Mouse (Mus musculus): ENCODE data around the gene Arsg. TPM values are rescaled to one million over a fixed set of nuclear protein-coding genes. Genes with fewer than 3 reads are reported as not detected.

Arsg gene
- polyA plus RNA-seq, 1 experiment from 2014 or later, result 6.5 TPM

DNA sequence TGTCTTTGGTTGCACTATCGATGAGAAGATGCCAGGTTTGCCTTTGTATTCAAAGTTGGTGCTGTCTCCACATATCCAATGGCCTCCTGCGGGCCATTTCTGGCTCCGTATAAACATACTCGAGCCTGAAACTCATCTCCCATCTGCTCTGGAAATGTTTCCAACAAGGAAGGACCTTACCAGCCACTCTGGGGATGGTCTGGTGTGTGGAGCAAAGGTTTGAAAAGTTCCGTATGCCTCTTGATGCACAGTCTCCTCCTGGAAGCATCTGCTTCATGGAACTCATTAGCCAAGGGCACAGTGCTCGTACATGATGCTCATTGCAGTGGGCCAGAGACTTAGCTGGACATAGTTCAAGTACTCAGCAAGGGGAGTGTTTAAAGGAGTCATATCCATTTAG, 62.8 kb downstream of the Arsg start:
- Histone ChIP-seq H3K36me3 (ENCODE audit: insufficient read depth, low read length) (no peaks in the 10 kb centered on the region), H3K27me3 (ENCODE audit: insufficient read depth, low read length) (0 out of 2 replicates have a peak, but pooled peaks cover 2% of the 10 kb centered on the region), H3K9ac (replicated peaks; ENCODE audit: low read length) (no peak overlapping the region), H3K4me1 (ENCODE audit: insufficient read depth, low read length) (peaks cover 8% of the 10 kb centered on the region), H3K9me3 (ENCODE audit: low read length) (no peaks in the 10 kb centered on the region), H3K4me2 (replicated peaks; ENCODE audit: low read depth, low read length) (no peak overlapping the region), H3K27ac (ENCODE audit: low read length) (no peak overlapping the region), H3K4me3 (ENCODE audit: low read length) (no peak overlapping the region)
- WGBS, result 91% methylated on average over 6 of the region's 6 CpGs
- no peak for ATAC-seq (ENCODE audit: low FRiP score, low TSS enrichment)

DNA sequence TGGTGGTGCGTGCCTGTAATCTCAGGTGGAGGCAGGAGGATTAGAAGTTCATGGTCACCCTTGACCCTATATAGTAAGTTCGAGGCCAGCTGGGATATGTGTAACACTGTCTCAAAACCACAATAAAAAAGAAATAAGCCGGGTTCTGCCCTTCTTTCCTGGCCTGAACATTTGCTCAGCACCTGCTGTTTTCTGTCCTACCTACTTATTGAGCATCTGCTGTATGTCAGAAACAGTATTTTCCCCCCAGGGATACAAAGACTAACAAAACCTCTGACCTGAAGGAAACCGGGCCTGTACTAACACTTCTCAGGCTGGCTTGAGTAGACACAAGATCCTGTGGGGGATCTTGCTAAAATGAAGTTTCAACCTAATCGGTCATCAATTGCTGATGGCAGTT, 63.8 kb downstream of the Arsg start:
- Histone ChIP-seq H3K27me3 (ENCODE audit: insufficient read depth, low read length) (0 out of 2 replicates have a peak, but pooled peaks cover 2% of the 10 kb centered on the region), H3K27ac (ENCODE audit: low read length) (no peak overlapping the region), H3K4me1 (ENCODE audit: insufficient read depth, low read length) (peaks cover 8% of the 10 kb centered on the region), H3K9me3 (ENCODE audit: low read length) (no peaks in the 10 kb centered on the region), H3K9ac (replicated peaks; ENCODE audit: low read length) (no peak overlapping the region), H3K4me2 (replicated peaks; ENCODE audit: low read depth, low read length) (no peak overlapping the region), H3K4me3 (ENCODE audit: low read length) (no peak overlapping the region), H3K36me3 (ENCODE audit: insufficient read depth, low read length) (no peaks in the 10 kb centered on the region)
- ATAC-seq (ENCODE audit: low FRiP score, low TSS enrichment), result no peak
- WGBS, result 37% methylated on average over 5 of the region's 5 CpGs

DNA sequence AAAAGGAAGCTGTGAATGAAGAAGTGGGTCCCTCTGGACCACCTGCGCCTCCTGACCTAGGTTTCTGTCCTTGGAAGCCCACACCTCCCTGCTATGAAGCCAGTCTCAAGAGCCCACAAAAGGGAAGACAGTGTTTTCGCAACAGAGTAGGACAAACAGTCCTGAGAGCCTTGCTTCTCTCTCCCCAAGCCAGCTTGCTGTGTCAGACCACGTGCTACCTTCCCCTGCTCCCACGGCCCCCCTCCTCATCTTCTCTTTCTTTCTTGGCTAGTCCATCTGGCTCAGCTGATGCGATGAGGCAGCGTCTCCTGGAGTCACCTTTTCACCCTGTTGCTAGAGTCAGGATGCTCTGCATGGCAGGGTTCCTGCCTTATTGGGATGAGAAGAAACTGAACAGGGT, 66.1 kb downstream of the Arsg start:
- 52% methylated on average over 6 of the region's 6 CpGs for WGBS
- ATAC-seq (ENCODE audit: low FRiP score, low TSS enrichment), result no peak
- no peak overlapping the region; the same call in 1 of the 2 replicates for H3K9ac ChIP-seq (replicated peaks; ENCODE audit: low read length)

DNA sequence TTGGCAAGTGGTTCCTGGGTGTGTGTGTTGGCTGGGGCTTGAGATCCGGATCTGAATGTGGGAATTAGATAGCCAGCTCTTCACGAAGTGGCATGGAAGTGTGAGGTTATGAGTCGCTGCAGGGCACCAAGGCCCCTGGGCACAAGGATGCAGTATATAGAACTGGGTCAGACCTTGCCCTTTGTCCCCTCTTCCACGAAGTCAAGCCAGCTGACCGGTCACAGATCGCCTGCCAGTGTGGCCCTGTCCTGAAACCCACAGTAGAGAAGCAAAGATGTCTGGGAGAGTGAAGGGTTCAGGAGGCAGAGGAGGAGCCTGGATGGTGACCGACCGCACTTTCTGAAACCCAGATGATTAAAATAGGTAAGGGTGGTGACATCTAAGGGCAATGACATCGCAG, 70.3 kb downstream of the Arsg start:
- no peak for ATAC-seq (ENCODE audit: low FRiP score, low TSS enrichment)
- peaks cover 39% of the 10 kb centered on the region for H3K4me1 ChIP-seq (ENCODE audit: insufficient read depth, low read length)
- no peak overlapping the region for H3K4me3 ChIP-seq (ENCODE audit: low read length)
- H3K9ac ChIP-seq (replicated peaks; ENCODE audit: low read length), result no peak overlapping the region
- H3K36me3 ChIP-seq (ENCODE audit: insufficient read depth, low read length), result no peaks in the 10 kb centered on the region
- H3K9me3 ChIP-seq (ENCODE audit: low read length), result no peaks in the 10 kb centered on the region
- WGBS, result 65% methylated on average over 9 of the region's 9 CpGs
- H3K4me2 ChIP-seq (replicated peaks; ENCODE audit: low read depth, low read length), result no peak overlapping the region
- no peak overlapping the region for H3K27ac ChIP-seq (ENCODE audit: low read length)
- 0 out of 2 replicates have a peak, but pooled peaks cover 2% of the 10 kb centered on the region for H3K27me3 ChIP-seq (ENCODE audit: insufficient read depth, low read length)

More for the DNA sequence above, 66.1 kb downstream of the Arsg start:
- Histone ChIP-seq H3K36me3 (ENCODE audit: insufficient read depth, low read length) (no peaks in the 10 kb centered on the region), H3K9me3 (ENCODE audit: low read length) (no peaks in the 10 kb centered on the region), H3K4me1 (ENCODE audit: insufficient read depth, low read length) (peaks cover 15% of the 10 kb centered on the region), H3K4me2 (replicated peaks; ENCODE audit: low read depth, low read length) (no peak overlapping the region), H3K27ac (ENCODE audit: low read length) (no peak overlapping the region), H3K4me3 (ENCODE audit: low read length) (no peak overlapping the region), H3K27me3 (ENCODE audit: insufficient read depth, low read length) (0 out of 2 replicates have a peak, but pooled peaks cover 2% of the 10 kb centered on the region)

DNA sequence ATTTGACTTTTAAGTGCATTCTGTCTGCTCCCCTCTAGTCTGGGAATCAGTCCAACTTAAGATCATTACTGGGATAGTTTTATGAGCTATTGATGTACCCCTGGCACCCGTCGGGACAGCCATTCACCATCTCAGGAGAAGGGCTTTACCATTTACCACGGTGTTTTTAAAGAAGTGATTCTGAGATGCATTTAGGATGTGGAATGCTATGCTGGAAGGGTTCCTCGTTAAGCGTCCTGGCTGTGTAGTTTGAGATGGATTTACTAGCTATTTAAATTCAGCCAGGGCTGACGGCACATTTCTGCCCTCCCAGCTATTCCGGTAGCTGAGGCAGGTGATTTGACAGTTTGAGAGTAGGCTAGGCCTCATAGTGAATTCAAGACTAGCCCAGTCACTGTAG, 71.3 kb downstream of the Arsg start:
- Histone ChIP-seq H3K4me2 (replicated peaks; ENCODE audit: low read depth, low read length) (no peak overlapping the region), H3K9me3 (ENCODE audit: low read length) (no peaks in the 10 kb centered on the region), H3K4me3 (ENCODE audit: low read length) (no peak overlapping the region), H3K27ac (ENCODE audit: low read length) (peak overlapping the region; percentile 3; the same call in 1 of the 2 replicates), H3K4me1 (ENCODE audit: insufficient read depth, low read length) (peaks cover 31% of the 10 kb centered on the region), H3K9ac (replicated peaks; ENCODE audit: low read length) (no peak overlapping the region), H3K27me3 (ENCODE audit: insufficient read depth, low read length) (no peaks in the 10 kb centered on the region), H3K36me3 (ENCODE audit: insufficient read depth, low read length) (no peaks in the 10 kb centered on the region)
- WGBS, result 36% methylated on average over 7 of the region's 7 CpGs
- no peak for ATAC-seq (ENCODE audit: low FRiP score, low TSS enrichment)

DNA sequence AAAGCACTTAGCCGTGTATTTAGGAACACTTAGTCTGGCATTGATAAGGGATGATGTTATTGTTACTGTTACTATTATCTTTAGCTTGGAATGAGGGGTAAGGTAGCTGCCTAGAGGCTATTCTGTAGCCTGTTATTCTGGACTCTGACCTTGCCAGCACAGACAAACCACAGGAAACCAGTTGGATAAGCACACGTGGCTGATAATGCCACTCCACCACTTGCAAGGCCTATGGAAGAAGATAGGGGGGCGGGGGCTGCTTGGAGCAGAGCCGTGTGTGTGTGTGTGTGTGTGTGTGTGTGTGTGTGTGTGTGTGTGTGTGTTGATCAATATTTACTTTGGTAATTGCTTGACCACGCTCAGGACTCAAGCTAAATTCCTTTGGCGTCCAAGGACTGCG, 72.1 kb downstream of the Arsg start:
- WGBS, result 30% methylated on average over 7 of the region's 7 CpGs
- peak; percentile 36 for ATAC-seq (ENCODE audit: low FRiP score, low TSS enrichment)

DNA sequence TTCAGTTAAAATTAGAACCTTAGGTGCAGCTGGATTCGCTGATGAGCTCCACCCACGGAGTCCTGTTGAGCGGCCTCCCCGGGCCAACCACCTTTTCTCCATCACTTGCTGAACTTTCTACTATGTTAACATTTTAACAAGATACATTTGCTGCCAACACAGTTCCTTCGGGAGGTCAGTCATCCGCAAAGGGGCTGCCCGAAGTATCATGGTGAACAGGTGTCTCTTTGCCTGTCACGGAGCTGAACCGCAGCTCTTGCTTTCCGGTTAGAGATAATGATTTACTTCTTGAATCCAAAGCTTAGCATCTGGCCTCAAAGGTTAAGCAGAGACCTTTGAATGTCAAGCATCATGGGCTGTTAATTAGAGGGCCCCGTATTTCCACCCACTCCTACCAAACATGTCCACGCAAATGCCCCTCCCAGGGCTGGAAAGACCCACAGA, 72.5 kb downstream of the Arsg start:
- no peaks in the 10 kb centered on the region for H3K27me3 ChIP-seq (ENCODE audit: insufficient read depth, low read length)
- no peak overlapping the region for H3K4me3 ChIP-seq (ENCODE audit: low read length)
- H3K4me2 ChIP-seq (replicated peaks; ENCODE audit: low read depth, low read length), result peak overlapping the region; percentile 19
- H3K36me3 ChIP-seq (ENCODE audit: insufficient read depth, low read length), result no peaks in the 10 kb centered on the region
- H3K9ac ChIP-seq (replicated peaks; ENCODE audit: low read length), result no peak overlapping the region
- 14% methylated on average over 12 of the region's 12 CpGs for WGBS
- ATAC-seq (ENCODE audit: low FRiP score, low TSS enrichment), result peak; percentile 86
- no peaks in the 10 kb centered on the region for H3K9me3 ChIP-seq (ENCODE audit: low read length)
- H3K27ac ChIP-seq (ENCODE audit: low read length), result peak overlapping the region; percentile 51
- H3K4me1 ChIP-seq (ENCODE audit: insufficient read depth, low read length), result peaks cover 31% of the 10 kb centered on the region

More for the DNA sequence above, 72.1 kb downstream of the Arsg start:
- H3K36me3 ChIP-seq (ENCODE audit: insufficient read depth, low read length), result no peaks in the 10 kb centered on the region
- H3K27me3 ChIP-seq (ENCODE audit: insufficient read depth, low read length), result no peaks in the 10 kb centered on the region
- H3K9me3 ChIP-seq (ENCODE audit: low read length), result no peaks in the 10 kb centered on the region
- H3K9ac ChIP-seq (replicated peaks; ENCODE audit: low read length), result no peak overlapping the region
- H3K4me2 ChIP-seq (replicated peaks; ENCODE audit: low read depth, low read length), result peak overlapping the region; percentile 19
- H3K4me3 ChIP-seq (ENCODE audit: low read length), result no peak overlapping the region
- peak overlapping the region; percentile 51 for H3K27ac ChIP-seq (ENCODE audit: low read length)
- H3K4me1 ChIP-seq (ENCODE audit: insufficient read depth, low read length), result peaks cover 31% of the 10 kb centered on the region

DNA sequence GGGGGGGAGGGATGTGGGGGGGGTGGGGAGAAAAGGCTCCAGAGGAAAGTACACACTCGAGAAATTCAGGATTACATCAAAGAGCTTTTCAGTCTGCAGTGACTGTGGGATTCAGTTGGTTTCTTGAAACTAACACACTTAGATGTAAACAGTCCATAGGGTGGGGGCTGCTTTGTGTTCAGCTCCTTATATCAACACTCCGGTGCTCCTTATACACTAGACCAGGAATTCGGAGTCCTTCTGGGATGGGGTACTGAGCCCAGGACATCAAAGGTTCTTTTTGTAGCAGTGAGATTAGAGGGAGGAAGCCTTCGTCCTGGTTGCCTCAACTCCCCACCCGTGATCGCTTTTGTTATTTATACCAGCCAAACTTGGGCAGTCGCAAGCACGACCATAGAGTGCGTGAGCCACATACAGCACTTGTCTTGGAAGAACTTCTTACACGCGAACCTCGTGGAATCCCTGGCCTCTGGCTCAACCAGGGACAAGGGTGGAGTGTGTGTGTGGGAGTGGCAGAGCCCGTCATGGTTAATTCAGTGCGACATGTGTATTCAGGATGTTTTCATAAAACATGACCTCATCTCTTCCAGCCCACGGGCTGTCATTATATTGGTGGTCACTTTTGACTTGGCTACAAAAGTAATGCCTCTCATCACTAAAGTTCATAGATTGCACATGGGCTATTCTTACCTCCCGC, 73.3 kb downstream of the Arsg start:
- peak overlapping the region; percentile 19; the same call in 1 of the 2 replicates for H3K4me2 ChIP-seq (replicated peaks; ENCODE audit: low read depth, low read length)
- no peak overlapping the region for H3K9ac ChIP-seq (replicated peaks; ENCODE audit: low read length)
- no peaks in the 10 kb centered on the region for H3K9me3 ChIP-seq (ENCODE audit: low read length)
- H3K4me3 ChIP-seq (ENCODE audit: low read length), result no peak overlapping the region
- H3K27ac ChIP-seq (ENCODE audit: low read length), result peak overlapping the region; percentile 51
- H3K27me3 ChIP-seq (ENCODE audit: insufficient read depth, low read length), result no peaks in the 10 kb centered on the region
- no peak for ATAC-seq (ENCODE audit: low FRiP score, low TSS enrichment)
- H3K4me1 ChIP-seq (ENCODE audit: insufficient read depth, low read length), result peaks cover 31% of the 10 kb centered on the region
- 39% methylated on average over 16 of the region's 16 CpGs for WGBS
- H3K36me3 ChIP-seq (ENCODE audit: insufficient read depth, low read length), result no peaks in the 10 kb centered on the region

DNA sequence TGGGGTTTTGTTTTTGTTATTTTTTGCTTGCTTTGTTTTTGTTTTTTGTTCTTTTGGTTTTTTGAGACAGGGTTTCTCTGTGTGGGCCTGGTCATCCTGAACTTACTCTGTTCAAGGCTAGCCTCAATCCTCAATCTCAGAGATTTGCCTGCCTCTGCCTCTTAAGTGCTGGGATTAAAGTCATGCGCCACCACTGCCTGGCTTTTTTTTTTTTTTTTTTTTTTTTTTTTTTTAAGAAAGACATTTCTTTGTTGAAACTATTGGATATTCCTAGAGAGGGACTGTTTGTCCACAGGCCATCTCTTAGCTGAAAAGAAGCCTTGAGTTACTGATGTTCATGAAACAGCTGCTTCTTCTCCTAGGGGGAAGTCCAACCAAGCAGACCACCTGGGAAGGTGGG, 74.5 kb downstream of the Arsg start:
- no peaks in the 10 kb centered on the region for H3K27me3 ChIP-seq (ENCODE audit: insufficient read depth, low read length)
- H3K4me1 ChIP-seq (ENCODE audit: insufficient read depth, low read length), result peaks cover 32% of the 10 kb centered on the region
- H3K36me3 ChIP-seq (ENCODE audit: insufficient read depth, low read length), result no peaks in the 10 kb centered on the region
- no peak overlapping the region for H3K27ac ChIP-seq (ENCODE audit: low read length)
- no peak overlapping the region for H3K9ac ChIP-seq (replicated peaks; ENCODE audit: low read length)
- no peak for ATAC-seq (ENCODE audit: low FRiP score, low TSS enrichment)
- no peaks in the 10 kb centered on the region for H3K9me3 ChIP-seq (ENCODE audit: low read length)
- no peak overlapping the region for H3K4me3 ChIP-seq (ENCODE audit: low read length)
- WGBS, result 93% methylated on average over 1 of the region's 1 CpGs
- no peak overlapping the region for H3K4me2 ChIP-seq (replicated peaks; ENCODE audit: low read depth, low read length)

DNA sequence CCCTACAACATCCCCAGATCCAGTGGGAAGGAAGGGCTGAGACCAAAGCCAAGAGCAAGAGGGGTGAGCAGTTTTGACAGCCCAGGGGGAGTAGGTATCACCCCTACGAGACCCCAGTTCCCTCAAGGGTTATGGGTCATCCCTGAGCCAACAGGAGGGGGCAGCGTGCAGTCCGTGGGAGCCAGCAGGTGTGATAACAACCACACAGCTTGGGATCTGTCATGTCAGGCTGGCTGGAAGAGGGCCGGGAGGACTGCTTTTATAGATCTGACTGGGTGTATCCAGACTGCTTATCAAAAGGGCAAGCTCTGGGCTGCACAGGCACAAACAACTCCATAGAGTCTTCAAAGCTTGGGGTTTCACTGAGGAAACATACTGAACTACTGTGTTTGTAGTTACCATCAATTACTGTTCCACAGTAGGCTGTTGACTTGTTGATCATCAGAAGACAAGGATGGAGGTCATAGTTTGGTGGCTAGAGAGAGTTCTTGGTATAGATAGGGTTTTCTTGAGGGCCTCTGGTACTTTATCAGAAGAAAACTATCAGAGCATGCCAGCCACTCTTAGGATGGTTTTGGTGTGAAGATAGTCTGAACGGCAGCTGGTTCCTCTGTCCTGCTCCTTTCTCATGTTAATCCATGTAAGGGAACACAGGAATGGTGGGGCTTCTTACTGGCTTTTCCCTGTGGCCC, 76.6 kb downstream of the Arsg start:
- ATAC-seq (ENCODE audit: low FRiP score, low TSS enrichment), result no peak
- Histone ChIP-seq H3K4me2 (replicated peaks; ENCODE audit: low read depth, low read length) (no peak overlapping the region), H3K4me3 (ENCODE audit: low read length) (no peak overlapping the region), H3K27me3 (ENCODE audit: insufficient read depth, low read length) (no peaks in the 10 kb centered on the region), H3K27ac (ENCODE audit: low read length) (no peak overlapping the region), H3K36me3 (ENCODE audit: insufficient read depth, low read length) (no peaks in the 10 kb centered on the region), H3K9ac (replicated peaks; ENCODE audit: low read length) (no peak overlapping the region), H3K4me1 (ENCODE audit: insufficient read depth, low read length) (peaks cover 25% of the 10 kb centered on the region), H3K9me3 (ENCODE audit: low read length) (no peaks in the 10 kb centered on the region)
- WGBS, result 48% methylated on average over 5 of the region's 5 CpGs

Data from kidney, embryonic 16.5 days (tissue).